Mouse (Mus musculus) kidney, adult 2 months (tissue): ENCODE data around the gene Gm10401. TPM values are rescaled to one million over a fixed set of nuclear protein-coding genes. Genes with fewer than 3 reads are reported as not detected.

ENCODE experiments used
- DNase-seq: peaks from one replicate; pipeline ENCODE4 v3.0.0; 2021
- H3K27ac ChIP-seq: fragments of 200-500 bp; 2 replicates; pipeline ENCODE4 v1.5.1; 2012; ENCODE audit warnings: low read depth, low read length, control low read depth, inconsistent platforms; ENCODE audit not compliant: insufficient read depth
- H3K27me3 ChIP-seq: fragments of 200-500 bp; replicated peaks from 2 replicates; pipeline ENCODE4 v1.6.1; 2012; ENCODE audit warnings: mild to moderate bottlenecking, moderate library complexity, low read length, inconsistent platforms; ENCODE audit not compliant: control insufficient read depth, insufficient read depth
- H3K36me3 ChIP-seq: fragments of 200-500 bp; 2 replicates; pipeline ENCODE4 v1.6.1; 2012; ENCODE audit warnings: mild to moderate bottlenecking, moderate library complexity, low read length, inconsistent platforms; ENCODE audit not compliant: control insufficient read depth, insufficient read depth
- H3K4me1 ChIP-seq: fragments of 200-500 bp; 2 replicates; pipeline ENCODE4 v1.6.1; 2011; ENCODE audit warnings: low read length; ENCODE audit not compliant: control insufficient read depth, insufficient read depth
- H3K4me3 ChIP-seq: fragments of 200-500 bp; 2 replicates; pipeline ENCODE4 v1.5.1; 2011; ENCODE audit warnings: mild to moderate bottlenecking, low read depth, low read length, control low read depth; ENCODE audit not compliant: insufficient read depth
- CTCF ChIP-seq: fragments of 200-500 bp; conservative IDR thresholded peaks from 2 replicates; pipeline ENCODE4 v1.5.1; 2011; ENCODE audit warnings: low read depth, mild to moderate bottlenecking, control low read depth, low read length, moderate library complexity, mixed read lengths; ENCODE audit not compliant: insufficient read depth, insufficient read length
- POLR2A ChIP-seq: fragments of 200-500 bp; IDR thresholded peaks from one replicate; pipeline ENCODE4 v1.6.1; 2011; ENCODE audit warnings: low read depth, low read length, control low read depth
- WGBS: fragments of 180-500 bp; shearing (Covaris S2); methylation state at CpG from one replicate; pipeline ENCODE4 v1.1.7; 2018; 5-methylcytosine and 5-hydroxymethylcytosine counted together
- polyA plus RNA-seq: library from polyadenylated mRNA; depleted of rRNA; stranded (reverse); fragments of >200 nt; gene quantifications from 2 replicates; pipeline ENCODE4 v1.2.3, GENCODE M21; 2012

The Gm10401 gene
- polyA plus RNA-seq, 1 experiment, result not detected

GRCm38 (mm10) chr5:115129328-115129727, 31.2 kb upstream of the Gm10401 start:
- WGBS, result 85% methylated on average over 6 of the region's 6 CpGs
- H3K36me3 ChIP-seq, result peaks cover 1% of the 10 kb centered on the region; the same call in 1 of the 2 replicates
- no peak overlapping the region for H3K4me3 ChIP-seq
- DNase-seq, result no peak
- no peak overlapping the region for H3K27ac ChIP-seq
- H3K27me3 ChIP-seq, result no peaks in the 10 kb centered on the region
- TF ChIP-seq CTCF (no peak; the same call in 1 of the 2 replicates), POLR2A (no peak)
- peaks cover 39% of the 10 kb centered on the region for H3K4me1 ChIP-seq

GRCm38 (mm10) chr5:115127421-115128179, 29.5 kb upstream of the Gm10401 start:
- TF ChIP-seq CTCF (no peak), POLR2A (peak; percentile 43)
- Histone ChIP-seq H3K36me3 (peaks cover 1% of the 10 kb centered on the region; the same call in 1 of the 2 replicates), H3K4me3 (peak overlapping the region; percentile 31), H3K27me3 (no peaks in the 10 kb centered on the region), H3K4me1 (peaks cover 27% of the 10 kb centered on the region), H3K27ac (peak overlapping the region; percentile 91)
- 50% methylated on average over 22 of the region's 22 CpGs for WGBS
- DNase-seq, result peak; percentile 93

GRCm38 (mm10) chr5:115126578-115127312, 28.6 kb upstream of the Gm10401 start:
- H3K27me3 ChIP-seq, result no peaks in the 10 kb centered on the region
- H3K36me3 ChIP-seq, result peaks cover 1% of the 10 kb centered on the region; the same call in 1 of the 2 replicates
- 63% methylated on average over 23 of the region's 28 CpGs for WGBS
- peak overlapping the region; percentile 91 for H3K27ac ChIP-seq
- peaks cover 23% of the 10 kb centered on the region for H3K4me1 ChIP-seq
- DNase-seq, result peak; percentile 58
- peak overlapping the region; percentile 31 for H3K4me3 ChIP-seq
- TF ChIP-seq CTCF, result no peak
- TF ChIP-seq POLR2A, result no peak

DNA sequence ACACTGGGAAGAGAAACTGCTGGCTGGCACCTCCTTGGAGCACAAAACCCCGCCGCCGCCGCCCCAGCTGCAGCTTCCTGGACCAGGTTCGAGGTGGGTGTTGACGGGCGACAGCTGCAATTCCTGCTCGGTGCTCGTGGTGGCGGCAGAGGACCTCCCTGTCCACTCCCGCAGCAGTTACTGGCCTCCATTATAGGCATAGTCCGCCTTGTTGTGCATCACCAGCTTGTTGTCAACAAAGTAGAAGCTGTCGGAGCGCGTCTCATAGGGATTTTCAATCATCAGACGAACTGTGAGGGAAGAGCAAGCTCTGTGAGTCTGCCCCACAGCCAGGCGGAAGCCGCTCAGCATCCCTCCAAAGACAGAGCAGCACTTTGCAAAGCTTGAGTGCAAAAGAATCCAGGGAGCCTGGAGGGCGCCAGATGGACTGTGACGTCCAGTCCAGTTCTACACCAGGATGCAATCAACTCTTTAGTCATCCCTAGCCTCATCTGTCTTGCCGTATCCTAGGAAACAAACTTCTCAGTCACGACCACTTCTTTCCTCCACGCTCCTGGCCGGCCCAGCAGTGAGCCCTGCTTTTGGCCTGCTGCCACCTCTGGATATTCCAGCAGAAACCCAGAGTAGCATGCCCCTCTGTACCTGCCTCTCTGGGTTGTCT, 27.2 kb upstream of the Gm10401 start:
- H3K36me3 ChIP-seq, result peaks cover 1% of the 10 kb centered on the region; the same call in 1 of the 2 replicates
- WGBS, result 13% methylated on average over 24 of the region's 24 CpGs

DNA sequence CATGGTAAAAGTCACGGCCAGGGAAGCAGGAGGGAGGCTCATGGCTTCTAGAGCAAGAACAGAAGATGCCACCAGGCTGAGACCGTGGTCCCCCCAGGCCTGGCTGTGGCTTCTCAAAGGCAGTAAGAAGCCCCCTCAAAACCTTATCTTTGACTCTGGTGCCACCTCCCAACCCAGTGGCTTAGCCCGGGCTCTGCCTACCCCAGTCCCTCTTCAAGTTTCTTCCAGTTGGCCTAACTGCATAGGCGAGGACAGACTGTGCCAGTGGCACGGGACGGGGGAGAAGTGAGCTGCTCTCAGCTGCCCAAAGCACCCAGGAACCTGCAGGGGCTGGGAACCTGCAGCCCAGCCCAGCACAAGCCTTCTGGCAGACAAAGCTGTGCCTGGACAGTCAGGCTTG, 26.6 kb upstream of the Gm10401 start:
- Histone ChIP-seq H3K36me3 (peaks cover 1% of the 10 kb centered on the region; the same call in 1 of the 2 replicates), H3K27ac (no peak overlapping the region), H3K4me1 (peaks cover 23% of the 10 kb centered on the region), H3K27me3 (no peaks in the 10 kb centered on the region), H3K4me3 (no peak overlapping the region)
- 92% methylated on average over 6 of the region's 6 CpGs for WGBS
- no peak for TF ChIP-seq CTCF
- no peak for TF ChIP-seq POLR2A
- DNase-seq, result no peak

More for the DNA sequence above, 27.2 kb upstream of the Gm10401 start:
- Histone ChIP-seq H3K4me1 (peaks cover 23% of the 10 kb centered on the region), H3K27ac (no peak overlapping the region), H3K27me3 (no peaks in the 10 kb centered on the region), H3K4me3 (no peak overlapping the region)
- peak; percentile 89 for DNase-seq
- TF ChIP-seq CTCF (peak; percentile 96), POLR2A (no peak)

GRCm38 (mm10) chr5:115120978-115121377, 22.9 kb upstream of the Gm10401 start:
- Histone ChIP-seq H3K27ac (no peak overlapping the region), H3K36me3 (no peaks in the 10 kb centered on the region), H3K4me3 (no peak overlapping the region), H3K4me1 (peaks cover 8% of the 10 kb centered on the region; the same call in 1 of the 2 replicates), H3K27me3 (no peaks in the 10 kb centered on the region)
- TF ChIP-seq CTCF (no peak), POLR2A (no peak)
- 68% methylated on average over 5 of the region's 5 CpGs for WGBS
- DNase-seq, result no peak

DNA sequence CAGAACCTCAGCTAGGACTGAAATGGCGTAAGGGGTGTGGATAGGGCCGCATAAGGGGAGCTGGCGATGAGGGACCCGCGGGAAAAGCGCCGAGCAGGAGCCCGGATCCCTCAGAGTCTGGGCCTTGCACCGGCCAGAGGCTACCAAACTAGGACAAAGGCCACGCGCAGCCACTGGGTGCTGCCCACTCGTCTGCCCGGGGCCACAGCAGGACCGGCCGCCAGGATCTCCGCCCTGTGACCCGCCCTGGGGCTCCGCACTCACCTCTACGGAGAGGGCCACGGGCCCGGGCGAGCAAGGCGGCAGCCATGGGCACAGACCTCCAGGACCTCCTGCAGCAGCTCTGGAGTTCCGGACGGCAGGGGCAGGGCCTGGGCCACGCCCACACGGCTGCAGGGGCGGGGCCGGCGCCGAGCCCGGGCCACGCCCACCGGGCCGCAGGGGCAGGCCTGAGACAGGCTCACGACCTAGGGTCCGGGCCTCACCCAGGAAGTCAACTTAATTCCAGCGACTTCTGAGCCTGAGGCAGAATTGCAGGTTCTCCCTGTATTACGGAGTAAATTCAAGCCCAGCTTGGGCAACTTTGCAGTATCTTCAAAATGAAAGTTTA, 21.0 kb upstream of the Gm10401 start, which contains the start of gene Acads:
Acads (minus strand) TSS at position 386 of the 610 bp plus-strand sequence.
- Histone ChIP-seq H3K4me3 (peak within 1 kb of the TSS; percentile 91), H3K4me1 (0 out of 2 replicates have a peak, but pooled peaks cover 2% of the 10 kb centered on the region), H3K36me3 (no peaks in the 10 kb centered on the region), H3K27ac (peak within 1 kb of the TSS; percentile 68), H3K27me3 (no peaks in the 10 kb centered on the region)
- DNase-seq, result peak; percentile 94
- TF ChIP-seq CTCF (no peak), POLR2A (no peak)
- WGBS, result under 1% methylated on average over 39 of the region's 39 CpGs
